Mouse (Mus musculus) lung, embryonic 16.5 days (tissue): ENCODE measurements at regions not wholly inside any gene's neighbourhood (a gene's known extent, or its start where the extent isn't known, plus 50 kb on each side); places are given as distances from the start of the nearest gene placed in this dataset.

Experiments
- ATAC-seq: fragments of 200-750 bp; cut with Nextera tagmentation; 2 replicates; pipeline ENCODE4 v1.8.0; 2017; ENCODE audit warnings: low read depth, mild to moderate bottlenecking, moderate library complexity
- H3K27ac ChIP-seq: fragments of 300-500 bp; sonication (generic); 2 replicates; pipeline ENCODE4 v1.5.1; 2014; ENCODE audit warnings: mild to moderate bottlenecking, control low read depth, low read length
- H3K27me3 ChIP-seq: fragments of 300-500 bp; sonication (generic); 2 replicates; pipeline ENCODE4 v1.6.1; 2014; ENCODE audit warnings: low read depth, low read length, mixed read lengths; ENCODE audit not compliant: control insufficient read depth, insufficient read depth
- H3K36me3 ChIP-seq: fragments of 300-500 bp; sonication (generic); 2 replicates; pipeline ENCODE4 v1.6.1; 2014; ENCODE audit warnings: low read length; ENCODE audit not compliant: control insufficient read depth, insufficient read depth
- H3K4me1 ChIP-seq: fragments of 300-500 bp; sonication (generic); replicated peaks from 2 replicates; pipeline ENCODE4 v1.6.1; 2014; ENCODE audit warnings: low read length, mixed read lengths; ENCODE audit not compliant: control insufficient read depth, insufficient read depth
- H3K4me2 ChIP-seq: fragments of 300-500 bp; sonication (generic); 2 replicates; pipeline ENCODE4 v1.6.1; 2014; ENCODE audit warnings: low read depth, low read length, control low read depth
- H3K4me3 ChIP-seq: fragments of 300-500 bp; sonication (generic); 2 replicates; pipeline ENCODE4 v1.5.1; 2014; ENCODE audit warnings: mild to moderate bottlenecking, low read length, control low read depth
- H3K9ac ChIP-seq: fragments of 300-500 bp; sonication (generic); 2 replicates; pipeline ENCODE4 v1.6.1; 2014; ENCODE audit warnings: low read length, control low read depth
- H3K9me3 ChIP-seq: fragments of 300-500 bp; sonication (generic); 2 replicates; pipeline ENCODE4 v1.6.1; 2016; ENCODE audit warnings: low read length; ENCODE audit not compliant: control insufficient read depth
- WGBS: fragments of 180-500 bp; shearing (Covaris S2); extraction: QIAGEN DNeasy Blood & Tissue Kit; methylation state at CpG from one replicate; pipeline ENCODE4 v1.1.7; 2014; 5-methylcytosine and 5-hydroxymethylcytosine counted together

- H3K27ac ChIP-seq = no peak overlapping the region
- H3K4me1 ChIP-seq = no peaks in the 10 kb centered on the region
- H3K27me3 ChIP-seq = no peaks in the 10 kb centered on the region
- H3K9ac ChIP-seq = no peak overlapping the region
- no peak for ATAC-seq
- WGBS = 26% methylated on average over 2 of the region's 2 CpGs
- H3K4me3 ChIP-seq = no peak overlapping the region
- no peaks in the 10 kb centered on the region for H3K9me3 ChIP-seq
- no peak overlapping the region for H3K4me2 ChIP-seq
- no peaks in the 10 kb centered on the region for H3K36me3 ChIP-seq
Observed at GRCm38 (mm10) chr11:45158282-45158681, 541.2 kb downstream of the Ebf1 start.

DNA sequence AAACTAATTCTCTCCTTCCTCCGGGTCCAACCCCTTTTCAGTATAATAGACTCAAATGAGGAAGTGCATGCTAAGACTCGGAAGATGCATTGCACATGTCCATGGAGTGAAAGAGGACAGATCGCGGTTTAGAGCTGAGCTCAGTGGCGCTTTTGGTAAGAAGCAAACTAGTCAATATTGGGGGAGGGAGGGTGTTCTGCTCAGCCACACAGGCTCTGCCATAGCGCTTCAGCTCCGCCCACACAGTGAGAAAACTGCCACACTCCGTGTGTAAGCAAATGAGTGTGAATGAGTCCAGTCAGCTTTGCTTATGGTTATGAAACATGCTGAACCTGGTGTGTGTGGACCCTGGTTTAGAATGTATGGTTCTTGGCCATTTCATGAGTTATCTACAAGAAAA, 543.8 kb downstream of the Ebf1 start:
- Histone ChIP-seq H3K4me1 (no peaks in the 10 kb centered on the region), H3K36me3 (no peaks in the 10 kb centered on the region), H3K9me3 (no peaks in the 10 kb centered on the region), H3K27me3 (no peaks in the 10 kb centered on the region), H3K9ac (no peak overlapping the region), H3K27ac (no peak overlapping the region), H3K4me2 (no peak overlapping the region), H3K4me3 (no peak overlapping the region)
- no peak for ATAC-seq
- WGBS = 75% methylated on average over 8 of the region's 8 CpGs

DNA sequence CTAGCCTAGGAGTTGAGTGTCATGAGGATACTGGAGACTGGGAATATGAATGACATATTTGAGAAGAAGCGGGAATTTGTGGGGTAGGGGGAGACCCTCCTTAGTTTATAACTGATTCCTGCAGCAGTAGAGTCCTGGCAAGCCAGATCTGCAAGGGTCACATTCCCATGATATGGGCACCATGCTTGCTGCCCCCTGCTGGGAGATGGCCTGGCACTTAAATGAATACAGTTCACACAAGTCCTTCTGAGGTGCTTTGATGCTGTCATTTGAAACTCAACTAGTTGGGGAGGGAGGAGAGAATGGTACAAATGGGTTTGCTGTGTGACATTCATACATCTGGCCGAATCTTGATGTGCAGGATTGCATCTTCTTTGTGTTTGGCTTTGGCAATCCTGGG, 556.4 kb downstream of the Ebf1 start:
- H3K4me1 ChIP-seq = no peaks in the 10 kb centered on the region; the same call in 1 of the 2 replicates
- 79% methylated on average over 2 of the region's 2 CpGs for WGBS
- ATAC-seq = no peak

DNA sequence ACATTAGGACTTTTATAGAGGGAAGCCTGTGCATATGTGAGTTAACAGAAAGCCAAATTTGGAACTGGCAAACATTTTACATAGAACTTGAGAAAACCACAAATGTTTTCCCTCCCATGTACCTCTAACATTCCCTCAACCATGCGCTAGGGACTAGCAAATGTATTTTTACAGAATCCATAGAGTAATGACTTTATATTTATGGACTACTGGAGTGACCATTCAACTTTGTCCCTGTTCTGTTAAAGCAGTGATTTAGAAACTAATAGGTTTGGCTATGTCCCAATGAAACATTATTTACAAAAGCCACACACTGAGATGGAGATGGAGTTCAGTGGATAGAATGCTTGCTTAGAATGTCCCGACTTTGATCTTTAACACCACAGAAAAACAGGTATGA, 557.0 kb downstream of the Ebf1 start:
- H3K9me3 ChIP-seq = no peaks in the 10 kb centered on the region
- no peaks in the 10 kb centered on the region for H3K27me3 ChIP-seq
- ATAC-seq = no peak
- H3K9ac ChIP-seq = no peak overlapping the region
- no peaks in the 10 kb centered on the region for H3K36me3 ChIP-seq
- no peak overlapping the region for H3K4me2 ChIP-seq
- H3K27ac ChIP-seq = no peak overlapping the region
- H3K4me1 ChIP-seq = no peaks in the 10 kb centered on the region; the same call in 1 of the 2 replicates
- 48% methylated on average over 2 of the region's 2 CpGs for WGBS
- H3K4me3 ChIP-seq = no peak overlapping the region

More for the DNA sequence above, 556.4 kb downstream of the Ebf1 start:
- Histone ChIP-seq H3K27me3 (no peaks in the 10 kb centered on the region), H3K9me3 (no peaks in the 10 kb centered on the region), H3K4me3 (no peak overlapping the region), H3K27ac (no peak overlapping the region), H3K36me3 (no peaks in the 10 kb centered on the region), H3K4me2 (no peak overlapping the region), H3K9ac (no peak overlapping the region)

GRCm38 (mm10) chr11:45174811-45175798, 558.0 kb downstream of the Ebf1 start:
- peak; percentile 89 for ATAC-seq
- Histone ChIP-seq H3K9ac (no peak overlapping the region), H3K27me3 (no peaks in the 10 kb centered on the region), H3K4me2 (no peak overlapping the region), H3K4me1 (no peaks in the 10 kb centered on the region; the same call in 1 of the 2 replicates), H3K27ac (no peak overlapping the region; the same call in 1 of the 2 replicates), H3K9me3 (no peaks in the 10 kb centered on the region), H3K4me3 (no peak overlapping the region), H3K36me3 (no peaks in the 10 kb centered on the region)
- WGBS = 45% methylated on average over 10 of the region's 10 CpGs

GRCm38 (mm10) chr11:45176971-45177370, 559.9 kb downstream of the Ebf1 start:
- Histone ChIP-seq H3K4me1 (no peaks in the 10 kb centered on the region; the same call in 1 of the 2 replicates), H3K27me3 (no peaks in the 10 kb centered on the region), H3K9ac (no peak overlapping the region), H3K36me3 (no peaks in the 10 kb centered on the region), H3K27ac (no peak overlapping the region), H3K9me3 (no peaks in the 10 kb centered on the region), H3K4me2 (no peak overlapping the region), H3K4me3 (no peak overlapping the region)
- 91% methylated on average over 3 of the region's 3 CpGs for WGBS
- no peak for ATAC-seq

- no peaks in the 10 kb centered on the region; the same call in 1 of the 2 replicates for H3K4me1 ChIP-seq
- no peaks in the 10 kb centered on the region for H3K27me3 ChIP-seq
- 69% methylated on average over 7 of the region's 7 CpGs for WGBS
- ATAC-seq = no peak
- H3K9ac ChIP-seq = no peak overlapping the region
- no peak overlapping the region for H3K27ac ChIP-seq
- no peaks in the 10 kb centered on the region for H3K36me3 ChIP-seq
- no peak overlapping the region for H3K4me3 ChIP-seq
- no peak overlapping the region for H3K4me2 ChIP-seq
- H3K9me3 ChIP-seq = no peaks in the 10 kb centered on the region
Observed at GRCm38 (mm10) chr11:45178036-45178435, 560.9 kb downstream of the Ebf1 start.

DNA sequence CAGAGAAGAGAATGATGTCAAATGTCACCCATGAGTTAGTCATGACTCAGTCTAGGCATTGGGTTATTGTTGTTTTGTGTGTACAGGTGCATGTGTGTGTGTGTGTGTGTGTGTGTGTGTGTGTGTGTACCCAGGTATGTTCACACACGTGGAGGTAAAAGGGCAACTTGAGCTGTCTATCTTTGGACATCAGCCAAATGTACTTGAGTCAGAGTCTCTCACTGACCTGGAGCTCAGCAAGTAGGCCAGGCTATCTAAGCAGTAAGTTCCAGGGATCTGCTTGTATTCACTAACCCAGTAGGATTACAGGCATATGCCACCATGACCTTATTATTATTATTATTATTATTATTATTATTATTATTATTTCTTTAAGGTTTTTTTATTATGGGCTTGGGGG, 561.9 kb downstream of the Ebf1 start:
- ATAC-seq = no peak
- Histone ChIP-seq H3K9ac (no peak overlapping the region), H3K4me1 (no peaks in the 10 kb centered on the region; the same call in 1 of the 2 replicates), H3K27me3 (no peaks in the 10 kb centered on the region), H3K27ac (no peak overlapping the region), H3K4me3 (no peak overlapping the region), H3K36me3 (no peaks in the 10 kb centered on the region), H3K4me2 (no peak overlapping the region), H3K9me3 (no peaks in the 10 kb centered on the region)
- 68% methylated on average over 1 of the region's 1 CpGs for WGBS

DNA sequence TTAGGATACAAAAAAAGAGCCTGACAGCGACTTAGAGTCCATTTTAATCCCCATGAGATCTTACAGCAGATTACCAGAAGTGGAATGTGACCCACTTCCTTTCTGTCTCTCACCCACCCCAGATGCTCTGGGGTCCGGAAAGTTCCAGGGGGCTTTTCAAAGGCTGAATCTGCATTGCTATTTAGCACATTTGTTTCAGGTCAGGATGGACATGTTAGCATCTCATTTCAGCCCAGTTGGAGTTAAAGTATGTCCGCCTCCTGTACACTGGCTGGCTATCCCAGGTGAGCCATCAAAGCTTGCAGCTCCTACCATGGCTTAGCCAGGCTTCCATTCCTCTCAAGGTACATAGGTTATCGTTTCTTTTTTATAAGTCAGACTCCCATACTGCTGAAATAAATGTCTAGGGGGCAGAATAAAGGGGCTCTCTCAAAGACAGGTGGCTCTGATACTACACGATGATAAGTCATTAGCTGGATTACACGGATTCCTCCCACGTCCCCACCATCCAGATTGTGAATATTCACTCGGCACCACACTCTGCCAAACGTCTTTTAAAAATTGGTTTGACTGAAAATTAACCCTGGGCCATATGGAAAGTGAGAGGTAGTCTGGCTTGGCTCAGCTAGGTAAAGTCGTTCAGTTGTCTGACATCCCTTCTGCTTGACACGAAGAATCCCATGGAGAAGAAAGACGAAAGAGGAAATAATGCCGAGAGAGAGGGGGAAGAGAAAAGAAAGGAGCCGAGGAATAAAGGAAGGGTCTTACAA, 573.7 kb downstream of the Ebf1 start:
- no peak for ATAC-seq

More for the DNA sequence above, 573.7 kb downstream of the Ebf1 start:
- no peaks in the 10 kb centered on the region for H3K9me3 ChIP-seq
- WGBS = 73% methylated on average over 14 of the region's 14 CpGs
- H3K27ac ChIP-seq = no peak overlapping the region
- no peaks in the 10 kb centered on the region for H3K36me3 ChIP-seq
- no peak overlapping the region for H3K4me2 ChIP-seq
- no peaks in the 10 kb centered on the region for H3K27me3 ChIP-seq
- H3K4me1 ChIP-seq = no peaks in the 10 kb centered on the region
- no peak overlapping the region for H3K9ac ChIP-seq
- H3K4me3 ChIP-seq = no peak overlapping the region
